Mouse (Mus musculus): Measurements from ENCODE around the gene Adgre5. TPM values are rescaled to one million over a fixed set of nuclear protein-coding genes. Genes with fewer than 3 reads are reported as not detected.

The Adgre5 gene
- total and polyA plus RNA-seq, 2 experiments from 2014 or later = 9.2 to 9.9 TPM

DNA sequence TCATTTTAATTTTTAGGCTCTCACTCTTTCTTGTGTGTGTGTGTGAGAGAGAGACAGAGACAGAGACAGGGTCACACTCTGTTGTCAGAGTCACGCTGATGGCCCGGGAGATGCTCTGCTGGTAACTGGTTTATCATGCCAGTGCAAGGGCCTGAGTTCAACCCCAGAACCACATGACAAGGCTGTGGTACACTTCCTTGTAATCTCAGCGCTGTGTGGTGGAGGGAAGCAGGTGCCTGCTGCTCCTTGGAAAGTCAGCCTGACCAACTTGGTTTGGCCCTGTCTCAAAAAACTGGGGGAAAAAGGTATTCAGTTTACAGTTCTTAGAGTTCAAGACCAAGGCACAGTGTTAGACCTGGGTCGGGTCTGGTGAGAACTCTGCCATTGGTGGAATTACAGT lies 26.3 kb upstream of the Adgre5 start:
- DNase-seq (no peak), ATAC-seq (no peak)
- TF ChIP-seq CTCF (IDR thresholded peaks at IDR 0.05; ENCODE audit: low read depth) = no peak

DNA sequence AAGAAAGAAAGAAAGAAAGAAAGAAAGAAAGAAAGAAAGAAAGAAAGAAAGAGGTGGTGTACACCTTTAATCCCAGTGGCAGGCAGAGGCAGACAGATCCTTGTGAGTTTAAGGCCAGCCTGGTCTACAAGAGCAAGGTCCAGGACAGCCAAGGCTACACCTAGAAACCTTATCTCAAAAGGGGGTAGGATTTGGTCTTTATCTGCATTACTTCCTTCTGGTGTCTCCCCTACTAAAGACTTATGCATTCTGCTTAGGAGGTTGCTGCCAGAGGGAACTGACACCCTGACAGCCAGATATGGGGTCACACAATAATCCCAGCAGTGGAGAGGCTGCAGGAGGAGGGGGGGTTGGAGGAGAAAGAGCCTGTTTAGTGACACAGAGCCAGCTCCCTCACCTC lies 24.5 kb upstream of the Adgre5 start:
- no peak for ATAC-seq
- no peak overlapping the region for H3K9ac ChIP-seq
- no peak overlapping the region for H3K4me3 ChIP-seq (ENCODE audit: low read depth, low read length)
- no peaks in the 10 kb centered on the region for H3K27me3 ChIP-seq (ENCODE audit: insufficient read depth, low read length)
- no peak for TF ChIP-seq CTCF (IDR thresholded peaks at IDR 0.05; ENCODE audit: low read depth)
- H3K4me2 ChIP-seq (ENCODE audit: low read depth) = no peak overlapping the region
- no peak overlapping the region for H3K27ac ChIP-seq (ENCODE audit: low read depth, low read length)
- no peaks in the 10 kb centered on the region for H3K9me3 ChIP-seq (ENCODE audit: low read length)
- DNase-seq = no peak
- no peaks in the 10 kb centered on the region for H3K4me1 ChIP-seq (ENCODE audit: insufficient read depth)
- H3K36me3 ChIP-seq (ENCODE audit: insufficient read depth) = no peaks in the 10 kb centered on the region

More for the DNA sequence above, 26.3 kb upstream of the Adgre5 start:
- no peaks in the 10 kb centered on the region for H3K4me1 ChIP-seq (ENCODE audit: insufficient read depth)
- no peak overlapping the region for H3K9ac ChIP-seq
- no peak overlapping the region for H3K4me3 ChIP-seq (ENCODE audit: low read depth, low read length)
- H3K27me3 ChIP-seq (ENCODE audit: insufficient read depth, low read length) = no peaks in the 10 kb centered on the region
- H3K27ac ChIP-seq (ENCODE audit: low read depth, low read length) = no peak overlapping the region
- no peaks in the 10 kb centered on the region for H3K36me3 ChIP-seq (ENCODE audit: insufficient read depth)
- WGBS = 93% methylated on average over 4 of the region's 4 CpGs
- H3K4me2 ChIP-seq (ENCODE audit: low read depth) = no peak overlapping the region
- H3K9me3 ChIP-seq (ENCODE audit: low read length) = no peaks in the 10 kb centered on the region

DNA sequence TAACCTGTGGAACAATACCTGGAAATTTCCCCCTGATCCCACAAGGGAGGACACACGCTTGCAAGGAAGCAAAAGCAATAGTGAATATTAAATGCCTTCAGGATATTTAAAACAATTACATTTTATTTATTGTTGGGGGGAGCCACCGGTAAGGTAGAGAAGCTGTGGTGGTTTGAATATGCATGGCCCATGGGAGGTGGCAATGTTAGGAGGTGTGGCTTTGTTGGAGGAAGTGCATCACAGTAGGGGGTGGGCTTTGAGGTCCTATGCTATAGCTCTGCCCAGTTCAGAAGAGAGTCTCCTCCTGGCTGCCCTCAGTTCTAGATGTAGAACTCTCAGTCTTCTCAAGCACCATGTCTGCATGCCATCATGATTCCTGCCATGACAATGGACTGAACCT lies 23.6 kb upstream of the Adgre5 start:
- no peak overlapping the region for H3K27ac ChIP-seq (ENCODE audit: low read depth, low read length)

DNA sequence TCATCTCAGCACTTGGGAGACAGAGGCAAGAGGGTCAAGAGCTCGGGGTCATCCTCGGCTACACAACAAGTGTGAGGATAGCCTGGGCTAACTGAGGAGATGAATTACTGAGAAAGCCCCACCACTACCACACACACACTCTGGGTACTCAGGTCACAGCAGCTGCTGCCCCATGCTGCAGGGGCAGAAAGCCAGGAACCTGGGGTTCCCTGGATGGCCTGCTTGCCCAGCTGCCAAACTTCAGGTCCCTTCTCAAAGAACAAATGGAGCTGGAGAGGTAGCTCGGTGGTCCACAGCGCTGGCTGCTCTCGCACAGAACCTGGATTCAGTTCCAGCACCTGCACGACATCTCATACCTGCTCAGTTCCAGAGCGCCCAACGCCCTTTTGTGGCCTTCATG lies 23.0 kb upstream of the Adgre5 start:
- Histone ChIP-seq H3K9me3 (ENCODE audit: low read length) (no peaks in the 10 kb centered on the region), H3K4me1 (ENCODE audit: insufficient read depth) (no peaks in the 10 kb centered on the region), H3K9ac (no peak overlapping the region), H3K27ac (ENCODE audit: low read depth, low read length) (no peak overlapping the region), H3K27me3 (ENCODE audit: insufficient read depth, low read length) (no peaks in the 10 kb centered on the region), H3K4me3 (ENCODE audit: low read depth, low read length) (no peak overlapping the region), H3K4me2 (ENCODE audit: low read depth) (no peak overlapping the region), H3K36me3 (ENCODE audit: insufficient read depth) (no peaks in the 10 kb centered on the region)
- DNase-seq (no peak), ATAC-seq (no peak)
- no peak for TF ChIP-seq CTCF (IDR thresholded peaks at IDR 0.05; ENCODE audit: low read depth)
- WGBS = 92% methylated on average over 8 of the region's 8 CpGs

More for the DNA sequence above, 23.6 kb upstream of the Adgre5 start:
- no peaks in the 10 kb centered on the region for H3K4me1 ChIP-seq (ENCODE audit: insufficient read depth)
- DNase-seq = no peak
- TF ChIP-seq CTCF (IDR thresholded peaks at IDR 0.05; ENCODE audit: low read depth) = no peak
- no peaks in the 10 kb centered on the region for H3K36me3 ChIP-seq (ENCODE audit: insufficient read depth)
- H3K9ac ChIP-seq = no peak overlapping the region
- H3K9me3 ChIP-seq (ENCODE audit: low read length) = no peaks in the 10 kb centered on the region
- H3K4me3 ChIP-seq (ENCODE audit: low read depth, low read length) = no peak overlapping the region
- no peaks in the 10 kb centered on the region for H3K27me3 ChIP-seq (ENCODE audit: insufficient read depth, low read length)
- H3K4me2 ChIP-seq (ENCODE audit: low read depth) = no peak overlapping the region
- 92% methylated on average over 2 of the region's 2 CpGs for WGBS
- ATAC-seq = no peak

DNA sequence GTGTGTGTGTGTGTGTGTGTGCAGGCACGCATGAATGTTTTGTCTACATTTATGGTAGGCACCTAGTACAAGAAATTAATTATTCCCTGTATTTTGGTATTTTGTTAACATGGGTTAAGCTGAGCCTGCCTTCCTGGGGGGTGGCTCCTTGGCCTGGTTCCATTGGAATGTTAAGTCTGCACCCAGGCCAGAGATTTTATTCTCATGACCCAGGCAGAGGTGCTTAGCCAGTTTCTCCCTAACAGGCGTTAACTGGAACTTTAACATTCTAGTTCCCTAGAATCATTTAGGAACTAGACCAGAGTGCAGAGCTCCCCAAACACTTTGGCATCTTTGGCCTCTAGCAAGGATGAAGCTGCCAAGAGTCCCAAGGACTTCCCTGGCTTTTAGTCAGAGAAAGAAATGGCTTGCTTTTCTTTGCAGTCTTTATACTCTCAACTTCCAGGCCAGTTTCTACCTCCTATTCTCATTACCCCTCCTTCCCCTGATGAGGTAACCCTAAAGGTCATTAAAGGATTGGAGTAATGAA lies 18.2 kb upstream of the Adgre5 start:
- H3K9ac ChIP-seq = no peak overlapping the region
- no peak for DNase-seq

DNA sequence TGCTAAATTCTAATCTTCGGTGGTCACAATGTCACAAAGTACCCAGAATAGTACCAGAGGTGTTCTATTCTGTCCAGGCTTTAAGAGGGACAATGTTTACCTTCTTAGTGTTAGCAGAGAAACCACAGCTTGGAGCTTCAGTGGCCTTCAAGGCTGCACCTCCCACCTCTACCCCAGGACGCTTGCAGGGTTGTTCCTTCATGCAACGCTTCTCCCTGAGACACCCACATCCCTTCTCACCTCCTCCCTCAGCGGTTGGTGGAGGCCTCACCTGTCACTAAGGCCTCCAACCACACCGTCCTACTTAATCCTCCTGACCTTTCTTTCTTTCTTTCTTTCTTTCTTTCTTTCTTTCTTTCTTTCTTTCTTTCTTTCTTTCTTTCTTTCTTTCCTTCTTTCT lies 17.2 kb upstream of the Adgre5 start:
- DNase-seq (no peak), ATAC-seq (no peak)
- no peak overlapping the region for H3K4me2 ChIP-seq (ENCODE audit: low read depth)
- H3K4me1 ChIP-seq (ENCODE audit: insufficient read depth) = no peaks in the 10 kb centered on the region
- no peaks in the 10 kb centered on the region for H3K27me3 ChIP-seq (ENCODE audit: insufficient read depth, low read length)
- WGBS = 67% methylated on average over 5 of the region's 5 CpGs
- no peaks in the 10 kb centered on the region for H3K36me3 ChIP-seq (ENCODE audit: insufficient read depth)
- H3K9ac ChIP-seq = no peak overlapping the region
- H3K9me3 ChIP-seq (ENCODE audit: low read length) = no peaks in the 10 kb centered on the region
- H3K4me3 ChIP-seq (ENCODE audit: low read depth, low read length) = no peak overlapping the region
- TF ChIP-seq CTCF (IDR thresholded peaks at IDR 0.05; ENCODE audit: low read depth) = no peak
- no peak overlapping the region for H3K27ac ChIP-seq (ENCODE audit: low read depth, low read length)

More for the DNA sequence above, 18.2 kb upstream of the Adgre5 start:
- Histone ChIP-seq H3K27ac (ENCODE audit: low read depth, low read length) (no peak overlapping the region), H3K36me3 (ENCODE audit: insufficient read depth) (no peaks in the 10 kb centered on the region), H3K9me3 (ENCODE audit: low read length) (no peaks in the 10 kb centered on the region), H3K4me1 (ENCODE audit: insufficient read depth) (no peaks in the 10 kb centered on the region), H3K4me2 (ENCODE audit: low read depth) (no peak overlapping the region), H3K4me3 (ENCODE audit: low read depth, low read length) (no peak overlapping the region), H3K27me3 (ENCODE audit: insufficient read depth, low read length) (no peaks in the 10 kb centered on the region)
- WGBS = 64% methylated on average over 2 of the region's 2 CpGs
- TF ChIP-seq CTCF (IDR thresholded peaks at IDR 0.05; ENCODE audit: low read depth) = no peak
- no peak for ATAC-seq

DNA sequence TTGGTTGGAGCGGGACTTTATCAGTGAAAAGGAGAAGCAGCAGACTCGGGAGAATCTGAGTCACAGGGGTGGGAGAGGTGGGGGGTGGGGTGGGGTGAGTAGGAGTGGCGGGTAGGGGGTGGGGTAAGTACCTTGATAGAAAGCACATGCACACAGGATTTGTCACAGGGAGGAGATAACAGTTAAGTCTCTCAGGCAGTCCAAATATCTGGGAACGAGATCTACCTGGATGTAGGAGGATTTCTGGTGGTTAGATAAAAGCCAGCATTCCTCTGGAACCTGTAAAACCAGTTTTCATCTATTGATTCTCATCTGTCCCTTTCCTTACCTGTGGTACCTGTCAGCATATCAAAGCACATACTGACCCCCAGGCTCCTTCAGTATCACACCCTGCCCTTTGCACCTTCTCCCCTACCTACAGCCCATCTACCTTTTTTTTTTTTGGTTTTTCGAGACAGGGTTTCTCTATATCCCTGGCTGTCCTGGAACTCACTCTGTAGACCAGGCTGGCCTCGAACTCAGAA lies 16.0 kb upstream of the Adgre5 start:
- no peaks in the 10 kb centered on the region for H3K27me3 ChIP-seq (ENCODE audit: insufficient read depth, low read length)
- no peaks in the 10 kb centered on the region for H3K4me1 ChIP-seq (ENCODE audit: insufficient read depth)
- H3K4me2 ChIP-seq (ENCODE audit: low read depth) = no peak overlapping the region
- no peaks in the 10 kb centered on the region for H3K36me3 ChIP-seq (ENCODE audit: insufficient read depth)
- no peak for TF ChIP-seq CTCF (IDR thresholded peaks at IDR 0.05; ENCODE audit: low read depth)
- H3K9me3 ChIP-seq (ENCODE audit: low read length) = no peaks in the 10 kb centered on the region
- H3K9ac ChIP-seq = no peak overlapping the region
- H3K4me3 ChIP-seq (ENCODE audit: low read depth, low read length) = no peak overlapping the region
- no peak overlapping the region for H3K27ac ChIP-seq (ENCODE audit: low read depth, low read length)
- ATAC-seq = no peak
- 94% methylated on average over 6 of the region's 6 CpGs for WGBS
- no peak for DNase-seq

Measured in forebrain, postnatal 0 days (tissue).